Mouse (Mus musculus) kidney, adult 2 months (tissue): Measurements from ENCODE around the gene Piezo1.

ENCODE experiments used
- CTCF ChIP-seq: fragments of 200-500 bp; conservative IDR thresholded peaks from 2 replicates; pipeline ENCODE4 v1.5.1; 2011; ENCODE audit warnings: low read depth, mild to moderate bottlenecking, control low read depth, low read length, moderate library complexity, mixed read lengths; ENCODE audit not compliant: insufficient read depth, insufficient read length
- POLR2A ChIP-seq: fragments of 200-500 bp; IDR thresholded peaks from one replicate; pipeline ENCODE4 v1.6.1; 2011; ENCODE audit warnings: low read depth, low read length, control low read depth

GRCm38 (mm10) chr8:122500856-122501255 lies 50.3 kb downstream of the Piezo1 start:
- TF ChIP-seq CTCF = peak; percentile 90
- TF ChIP-seq POLR2A = no peak
